Mouse (Mus musculus): ENCODE measurements at regions not wholly inside any gene's neighbourhood (a gene's known extent, or its start where the extent isn't known, plus 50 kb on each side); places are given as distances from the start of the nearest gene placed in this dataset.

GRCm38 (mm10) chr9:67153333-67153732 lies 104.1 kb upstream of the Tpm1 start:
- Histone ChIP-seq H3K27me3 (ENCODE audit: insufficient read depth, low read length) (0 out of 2 replicates have a peak, but pooled peaks cover 2% of the 10 kb centered on the region), H3K9me3 (replicated peaks) (no peaks in the 10 kb centered on the region), H3K4me3 (ENCODE audit: low read depth, low read length) (no peak overlapping the region), H3K4me1 (ENCODE audit: insufficient read depth, low read depth, low read length) (no peaks in the 10 kb centered on the region), H3K36me3 (replicated peaks) (no peaks in the 10 kb centered on the region)
- no peak for TF ChIP-seq GATA2 (IDR thresholded peaks at IDR 0.05; ENCODE audit: borderline replicate concordance, low read depth, low read length)
- TF ChIP-seq CTCF (IDR thresholded peaks at IDR 0.05; ENCODE audit: low read depth, low read length), result no peak
- TF ChIP-seq TAL1 (conservative IDR thresholded peaks at IDR 0.05; ENCODE audit: low read depth, low read length), result no peak
- no peak for TF ChIP-seq POLR2AphosphoS5 (IDR thresholded peaks at IDR 0.05; ENCODE audit: insufficient replicate concordance, low read depth, low read length)
- TF ChIP-seq GATA1 (IDR thresholded peaks at IDR 0.05; ENCODE audit: borderline replicate concordance, low read length), result no peak
- ATAC-seq (ENCODE audit: extremely low read depth, insufficient number of reproducible peaks, low FRiP score, poor library complexity, severe bottlenecking), result no peak
- DNase-seq (ENCODE audit: low spot score), result no peak

GRCm38 (mm10) chr9:67147656-67148055 lies 98.5 kb upstream of the Tpm1 start:
- TF ChIP-seq GATA2 (IDR thresholded peaks at IDR 0.05; ENCODE audit: borderline replicate concordance, low read depth, low read length), result no peak
- TF ChIP-seq CTCF (IDR thresholded peaks at IDR 0.05; ENCODE audit: low read depth, low read length), result no peak
- no peak for TF ChIP-seq POLR2AphosphoS5 (IDR thresholded peaks at IDR 0.05; ENCODE audit: insufficient replicate concordance, low read depth, low read length)
- TF ChIP-seq GATA1 (IDR thresholded peaks at IDR 0.05; ENCODE audit: borderline replicate concordance, low read length), result no peak
- TF ChIP-seq TAL1 (conservative IDR thresholded peaks at IDR 0.05; ENCODE audit: low read depth, low read length), result no peak
- no peaks in the 10 kb centered on the region; the same call in 1 of the 2 replicates for H3K4me1 ChIP-seq (ENCODE audit: insufficient read depth, low read depth, low read length)
- H3K27me3 ChIP-seq (ENCODE audit: insufficient read depth, low read length), result peaks cover 3% of the 10 kb centered on the region; the same call in 1 of the 2 replicates
- DNase-seq (ENCODE audit: low spot score) (no peak), ATAC-seq (ENCODE audit: extremely low read depth, insufficient number of reproducible peaks, low FRiP score, poor library complexity, severe bottlenecking) (no peak)
- H3K36me3 ChIP-seq (replicated peaks), result no peaks in the 10 kb centered on the region
- H3K4me3 ChIP-seq (ENCODE audit: low read depth, low read length), result no peak overlapping the region
- H3K9me3 ChIP-seq (replicated peaks), result no peaks in the 10 kb centered on the region

- no peaks in the 10 kb centered on the region for H3K36me3 ChIP-seq (replicated peaks)
- peaks cover 3% of the 10 kb centered on the region; the same call in 1 of the 2 replicates for H3K27me3 ChIP-seq (ENCODE audit: insufficient read depth, low read length)
- H3K9me3 ChIP-seq (replicated peaks), result no peaks in the 10 kb centered on the region
- ATAC-seq (ENCODE audit: extremely low read depth, insufficient number of reproducible peaks, low FRiP score, poor library complexity, severe bottlenecking), result no peak
- H3K4me3 ChIP-seq (ENCODE audit: low read depth, low read length), result no peak overlapping the region
- TF ChIP-seq POLR2AphosphoS5 (IDR thresholded peaks at IDR 0.05; ENCODE audit: insufficient replicate concordance, low read depth, low read length), result no peak
- no peak for TF ChIP-seq GATA2 (IDR thresholded peaks at IDR 0.05; ENCODE audit: borderline replicate concordance, low read depth, low read length)
- TF ChIP-seq GATA1 (IDR thresholded peaks at IDR 0.05; ENCODE audit: borderline replicate concordance, low read length), result no peak
- no peak for TF ChIP-seq TAL1 (conservative IDR thresholded peaks at IDR 0.05; ENCODE audit: low read depth, low read length)
- no peak for TF ChIP-seq CTCF (IDR thresholded peaks at IDR 0.05; ENCODE audit: low read depth, low read length)
- H3K4me1 ChIP-seq (ENCODE audit: insufficient read depth, low read depth, low read length), result no peaks in the 10 kb centered on the region; the same call in 1 of the 2 replicates
- no peak for DNase-seq (ENCODE audit: low spot score)
Observed at GRCm38 (mm10) chr9:67145392-67145791, 96.2 kb upstream of the Tpm1 start.

GRCm38 (mm10) chr9:67144511-67144910 lies 95.3 kb upstream of the Tpm1 start:
- TF ChIP-seq CTCF (IDR thresholded peaks at IDR 0.05; ENCODE audit: low read depth, low read length) (no peak), GATA2 (IDR thresholded peaks at IDR 0.05; ENCODE audit: borderline replicate concordance, low read depth, low read length) (no peak), GATA1 (IDR thresholded peaks at IDR 0.05; ENCODE audit: borderline replicate concordance, low read length) (no peak), POLR2AphosphoS5 (IDR thresholded peaks at IDR 0.05; ENCODE audit: insufficient replicate concordance, low read depth, low read length) (no peak), TAL1 (conservative IDR thresholded peaks at IDR 0.05; ENCODE audit: low read depth, low read length) (no peak)
- no peak for ATAC-seq (ENCODE audit: extremely low read depth, insufficient number of reproducible peaks, low FRiP score, poor library complexity, severe bottlenecking)
- peaks cover 3% of the 10 kb centered on the region; the same call in 1 of the 2 replicates for H3K27me3 ChIP-seq (ENCODE audit: insufficient read depth, low read length)
- H3K9me3 ChIP-seq (replicated peaks), result no peaks in the 10 kb centered on the region
- H3K36me3 ChIP-seq (replicated peaks), result no peaks in the 10 kb centered on the region
- no peak overlapping the region for H3K4me3 ChIP-seq (ENCODE audit: low read depth, low read length)
- DNase-seq (ENCODE audit: low spot score), result no peak
- H3K4me1 ChIP-seq (ENCODE audit: insufficient read depth, low read depth, low read length), result no peaks in the 10 kb centered on the region; the same call in 1 of the 2 replicates

- no peaks in the 10 kb centered on the region for H3K9me3 ChIP-seq (replicated peaks)
- no peaks in the 10 kb centered on the region for H3K36me3 ChIP-seq (replicated peaks)
- no peak for ATAC-seq (ENCODE audit: extremely low read depth, insufficient number of reproducible peaks, low FRiP score, poor library complexity, severe bottlenecking)
- TF ChIP-seq GATA2 (IDR thresholded peaks at IDR 0.05; ENCODE audit: borderline replicate concordance, low read depth, low read length), result no peak
- no peaks in the 10 kb centered on the region; the same call in 1 of the 2 replicates for H3K4me1 ChIP-seq (ENCODE audit: insufficient read depth, low read depth, low read length)
- no peak overlapping the region for H3K4me3 ChIP-seq (ENCODE audit: low read depth, low read length)
- H3K27me3 ChIP-seq (ENCODE audit: insufficient read depth, low read length), result 0 out of 2 replicates have a peak, but pooled peaks cover 2% of the 10 kb centered on the region
- no peak for DNase-seq (ENCODE audit: low spot score)
Observed at GRCm38 (mm10) chr9:67140319-67140887, 91.2 kb upstream of the Tpm1 start.

GRCm38 (mm10) chr9:67137681-67138080 lies 88.5 kb upstream of the Tpm1 start:
- no peak overlapping the region for H3K4me3 ChIP-seq (ENCODE audit: low read depth, low read length)
- TF ChIP-seq CTCF (IDR thresholded peaks at IDR 0.05; ENCODE audit: low read depth, low read length), result no peak
- no peak for TF ChIP-seq GATA2 (IDR thresholded peaks at IDR 0.05; ENCODE audit: borderline replicate concordance, low read depth, low read length)
- no peak for TF ChIP-seq POLR2AphosphoS5 (IDR thresholded peaks at IDR 0.05; ENCODE audit: insufficient replicate concordance, low read depth, low read length)
- TF ChIP-seq GATA1 (IDR thresholded peaks at IDR 0.05; ENCODE audit: borderline replicate concordance, low read length), result no peak
- no peak for TF ChIP-seq TAL1 (conservative IDR thresholded peaks at IDR 0.05; ENCODE audit: low read depth, low read length)
- DNase-seq (ENCODE audit: low spot score) (no peak), ATAC-seq (ENCODE audit: extremely low read depth, insufficient number of reproducible peaks, low FRiP score, poor library complexity, severe bottlenecking) (no peak)
- no peaks in the 10 kb centered on the region for H3K9me3 ChIP-seq (replicated peaks)
- no peaks in the 10 kb centered on the region for H3K36me3 ChIP-seq (replicated peaks)
- H3K27me3 ChIP-seq (ENCODE audit: insufficient read depth, low read length), result peaks cover 9% of the 10 kb centered on the region
- no peaks in the 10 kb centered on the region; the same call in 1 of the 2 replicates for H3K4me1 ChIP-seq (ENCODE audit: insufficient read depth, low read depth, low read length)

Data from G1E (cell line).